Mouse (Mus musculus): ENCODE data around the gene Arhgap27.

The Arhgap27 gene

GRCm38 (mm10) chr11:103355251-103355650, 8.2 kb downstream of the Arhgap27 start:
- no peak for DNase-seq

- DNase-seq = no peak
Observed at GRCm38 (mm10) chr11:103354033-103354432, 9.5 kb downstream of the Arhgap27 start.

GRCm38 (mm10) chr11:103352239-103352814, 11.2 kb downstream of the Arhgap27 start:
- DNase-seq = no peak

DNA sequence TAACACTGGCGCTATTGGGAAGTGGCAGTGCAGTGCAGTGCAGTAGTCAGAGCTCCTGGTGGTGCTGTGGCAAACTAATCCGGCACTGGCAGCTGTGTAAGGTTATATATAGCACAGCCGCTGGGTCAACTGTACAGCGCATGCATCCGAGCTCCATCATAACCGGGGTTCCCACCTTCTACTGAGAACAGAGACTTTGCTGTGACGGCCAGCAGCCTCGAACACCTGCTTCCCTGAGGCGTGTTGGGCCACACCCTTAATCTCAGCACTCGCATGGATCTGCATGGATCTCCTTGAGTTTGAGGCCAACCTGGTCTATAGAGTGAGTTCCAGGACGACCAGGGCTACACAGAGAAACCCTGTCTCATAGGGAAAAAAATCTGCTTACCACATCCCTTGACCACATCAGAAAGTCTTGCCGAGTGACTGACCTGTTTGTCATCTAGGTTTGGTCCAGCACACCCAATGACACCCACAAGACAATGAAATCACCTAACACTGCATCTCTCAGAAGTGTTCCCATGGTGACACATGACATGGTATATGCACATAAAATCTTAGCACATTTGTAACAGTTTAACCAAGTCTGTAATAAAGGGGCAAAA, 12.7 kb downstream of the Arhgap27 start:
- peak; percentile 82 for DNase-seq

- DNase-seq = no peak
Observed at GRCm38 (mm10) chr11:103349699-103350098, 13.8 kb downstream of the Arhgap27 start.

DNA sequence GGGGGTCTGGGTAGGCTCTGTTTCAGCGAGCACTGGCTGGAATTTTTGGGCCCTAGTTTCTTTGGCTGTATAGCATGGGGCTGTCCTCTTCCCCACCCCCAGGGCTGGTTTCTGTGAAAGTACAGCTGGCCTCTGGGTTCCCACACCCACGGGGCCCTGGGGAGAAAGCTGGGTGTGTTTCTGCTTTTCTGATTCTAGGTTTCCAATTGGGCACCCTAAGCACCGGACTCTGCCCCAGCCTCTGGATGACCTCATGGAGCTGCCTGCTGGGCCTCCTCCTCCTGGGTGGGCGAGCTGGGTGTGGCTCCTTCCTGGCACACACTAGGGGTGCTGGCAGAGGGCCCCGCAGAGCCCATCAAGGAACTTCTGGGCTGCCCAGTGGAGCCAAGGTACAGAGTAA, 16.8 kb downstream of the Arhgap27 start:
- DNase-seq = peak; percentile 99

- peak; percentile 91 for DNase-seq
Observed at GRCm38 (mm10) chr11:103346236-103346635, 17.3 kb downstream of the Arhgap27 start.

DNA sequence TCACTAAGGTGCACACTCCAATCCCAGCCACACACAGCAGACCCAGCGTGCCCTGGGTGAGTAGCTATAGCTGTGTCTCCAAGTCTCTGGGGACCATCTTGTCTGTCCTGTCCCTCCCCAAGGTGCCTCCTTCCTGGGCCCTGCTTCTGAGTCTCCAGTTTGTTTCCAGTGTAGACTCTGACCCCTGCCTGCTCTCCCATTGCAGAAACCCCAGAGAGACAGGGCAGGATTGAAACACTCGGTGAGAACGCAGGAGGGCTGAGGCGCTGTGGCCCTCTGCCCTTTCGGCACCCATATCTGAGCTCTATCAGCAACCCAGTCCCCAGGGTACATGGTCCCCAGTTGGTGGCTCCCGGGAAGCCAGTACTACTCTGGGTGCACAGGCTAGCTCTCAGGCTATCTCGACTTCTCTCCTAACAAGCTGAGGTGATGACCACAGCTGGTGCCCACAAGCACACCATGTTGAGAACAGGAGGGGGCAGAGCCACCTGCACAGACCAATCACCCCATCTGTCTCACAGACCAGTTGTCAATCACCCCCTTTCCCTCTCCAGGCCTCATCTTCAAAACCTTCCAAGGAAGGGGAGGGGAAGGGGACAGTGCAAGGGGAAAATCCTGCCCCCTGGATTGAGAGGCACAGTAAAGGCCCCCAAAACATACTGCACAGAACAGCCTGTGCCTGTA, 17.9 kb downstream of the Arhgap27 start:
- DNase-seq = peak; percentile 92

DNA sequence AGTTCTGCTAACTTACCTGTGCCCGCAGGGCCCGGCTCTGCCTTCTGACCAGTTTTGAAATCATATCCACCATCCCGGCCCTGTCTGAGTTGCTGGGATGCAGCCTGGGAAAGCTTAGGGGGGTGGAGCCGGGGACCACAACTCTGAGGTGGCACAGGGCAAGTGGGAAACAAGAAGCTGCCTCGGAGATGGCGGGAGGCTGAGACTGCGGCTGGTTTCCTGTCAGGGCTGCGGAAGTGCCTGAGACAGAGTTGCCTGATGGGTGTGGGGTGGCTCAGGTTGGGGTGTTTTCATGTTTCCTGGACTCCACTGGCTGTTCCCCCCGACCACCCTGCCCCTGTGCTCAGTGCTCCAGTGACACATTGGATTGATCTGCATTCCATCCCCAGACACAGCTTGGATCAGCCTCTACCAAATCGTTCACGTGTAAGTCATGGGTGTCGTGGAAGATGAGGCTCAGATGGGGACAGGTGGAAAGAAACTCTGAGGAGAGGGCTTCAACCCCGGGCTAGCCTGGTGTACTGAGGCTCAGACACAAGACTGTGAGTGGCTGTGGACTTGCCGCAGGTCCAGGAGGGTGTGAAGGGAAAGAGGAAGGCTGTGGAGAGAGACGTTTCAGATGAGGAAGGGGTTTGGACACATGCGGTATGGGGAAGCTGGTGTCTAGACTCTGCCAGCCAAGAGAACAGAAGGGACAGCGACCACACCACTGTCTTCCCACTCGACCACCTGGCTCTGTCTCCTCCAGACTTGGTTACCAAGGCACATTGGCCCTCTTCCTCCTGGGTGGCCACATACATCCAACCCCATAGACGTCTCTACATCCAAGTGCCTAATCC, 18.8 kb downstream of the Arhgap27 start:
- peak; percentile 93 for DNase-seq

DNA sequence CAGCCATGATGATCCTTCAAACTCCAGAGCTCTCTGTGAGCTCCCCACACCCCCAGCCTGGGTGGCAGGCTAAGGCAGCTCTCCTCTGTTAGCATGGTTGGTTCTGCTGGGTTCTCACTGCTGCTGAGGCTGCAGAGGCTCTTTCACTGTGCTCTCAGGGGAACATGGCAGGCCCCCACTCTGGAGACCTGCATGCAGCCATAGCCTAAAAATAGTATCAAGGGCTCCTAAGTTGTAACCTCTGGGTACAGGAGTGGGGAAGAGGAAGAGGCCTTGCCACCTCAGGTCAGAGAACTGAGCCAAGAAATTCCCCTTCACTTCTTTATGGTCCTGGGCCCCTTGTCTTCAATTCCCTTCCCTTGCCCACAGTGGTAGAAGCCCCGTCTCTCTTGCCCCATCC, 19.6 kb downstream of the Arhgap27 start:
- no peak for DNase-seq

DNA sequence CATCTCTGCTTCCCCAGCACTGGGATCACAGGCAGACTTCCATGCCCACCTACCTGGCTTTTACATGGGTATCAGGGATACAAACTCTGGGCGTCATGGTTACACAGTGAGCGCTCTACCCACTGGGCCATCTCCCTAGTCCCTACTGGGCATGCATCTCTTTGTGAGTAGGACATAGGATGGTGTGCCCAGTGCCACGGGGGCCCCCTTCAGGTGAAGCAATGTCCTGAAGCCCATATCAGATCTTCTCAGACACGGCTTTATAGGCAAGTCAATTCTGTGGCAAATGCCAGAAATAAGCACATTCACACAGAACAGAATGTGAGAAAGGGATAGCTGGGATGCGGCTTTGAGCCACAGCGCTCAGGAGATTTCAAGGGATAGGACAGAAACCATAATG, 20.4 kb downstream of the Arhgap27 start:
- DNase-seq = no peak

DNA sequence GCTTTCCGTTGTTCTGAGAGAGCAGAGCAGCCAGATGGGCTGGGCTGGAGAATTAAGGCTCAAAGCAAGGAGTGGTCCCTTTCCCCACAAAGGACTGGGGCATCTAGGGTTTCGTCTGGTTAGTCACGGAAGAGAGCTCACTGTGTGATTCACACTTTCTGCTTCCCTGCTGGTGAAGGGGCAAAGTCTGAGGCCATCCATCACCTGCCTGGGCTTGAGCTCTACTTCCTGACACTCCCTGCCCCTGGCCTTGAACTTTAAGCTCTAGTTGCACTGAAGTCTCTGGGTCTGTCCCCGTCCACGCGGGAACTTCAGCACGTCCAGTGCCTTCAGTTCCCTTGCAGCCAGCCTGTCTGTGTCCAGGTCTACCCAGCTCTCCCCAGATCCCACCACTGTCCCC, 22.8 kb downstream of the Arhgap27 start:
- no peak for DNase-seq

- DNase-seq = peak; percentile 85
Observed at GRCm38 (mm10) chr11:103340130-103340529, 23.4 kb downstream of the Arhgap27 start.

DNA sequence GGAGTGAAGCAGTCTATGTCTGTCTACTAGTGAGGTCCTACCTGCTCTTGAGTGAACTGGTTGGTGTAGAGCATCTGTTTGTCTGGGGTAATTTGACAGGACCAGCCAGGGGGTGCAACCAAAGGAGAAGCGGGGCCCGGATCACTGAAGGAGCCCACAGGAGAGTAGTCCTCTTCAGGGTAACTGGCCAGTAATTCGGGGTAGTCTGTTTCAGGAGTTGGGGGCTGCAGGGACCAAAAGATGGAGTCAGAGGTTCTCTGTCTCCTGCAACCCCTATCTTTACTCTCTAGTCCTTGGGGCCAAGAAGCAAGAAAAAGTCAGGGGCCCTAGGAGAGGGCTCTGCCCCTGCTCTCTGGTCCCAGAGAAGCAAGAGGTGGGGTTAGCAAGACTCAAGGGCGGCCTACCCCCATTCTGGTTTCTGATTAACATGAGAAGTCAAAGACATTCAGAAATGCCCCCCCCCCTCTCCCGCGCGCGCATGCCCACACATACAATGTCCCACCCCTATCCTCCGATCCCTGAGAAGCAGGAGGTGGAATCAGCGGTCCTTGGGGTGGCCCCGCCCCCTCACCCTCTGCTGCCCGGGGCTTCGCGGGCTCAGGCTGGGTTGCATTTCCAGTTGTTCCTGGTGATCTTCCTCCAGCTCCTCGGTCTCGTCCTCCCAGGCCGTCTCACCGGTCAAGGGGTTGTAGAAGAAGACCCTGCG, 23.9 kb downstream of the Arhgap27 start:
- DNase-seq = peak; percentile 91

- peak; percentile 86 for DNase-seq
Observed at GRCm38 (mm10) chr11:103338671-103339070, 24.8 kb downstream of the Arhgap27 start.

DNA sequence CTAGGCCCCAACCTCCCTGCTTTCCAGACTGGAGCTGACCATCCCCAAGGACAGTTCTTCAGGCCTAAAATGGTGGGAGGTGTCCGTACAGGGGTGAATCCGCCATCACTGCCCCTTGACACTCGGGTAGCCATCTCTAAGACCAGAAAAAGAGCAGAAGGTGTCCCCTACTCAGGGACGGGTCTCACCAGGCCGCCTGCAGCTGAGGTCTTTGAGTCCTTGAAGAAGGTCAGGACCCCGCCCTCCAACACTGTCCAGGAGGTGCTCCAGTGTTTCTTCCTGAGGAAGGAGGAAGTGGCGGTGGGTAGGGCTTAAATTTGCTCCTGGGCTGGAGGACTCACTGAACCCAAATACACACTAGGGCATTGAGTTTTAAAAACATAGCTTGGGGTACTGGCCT, 25.4 kb downstream of the Arhgap27 start:
- DNase-seq = peak; percentile 90

- DNase-seq = peak; percentile 98
Observed at GRCm38 (mm10) chr11:103337180-103337579, 26.3 kb downstream of the Arhgap27 start.

DNA sequence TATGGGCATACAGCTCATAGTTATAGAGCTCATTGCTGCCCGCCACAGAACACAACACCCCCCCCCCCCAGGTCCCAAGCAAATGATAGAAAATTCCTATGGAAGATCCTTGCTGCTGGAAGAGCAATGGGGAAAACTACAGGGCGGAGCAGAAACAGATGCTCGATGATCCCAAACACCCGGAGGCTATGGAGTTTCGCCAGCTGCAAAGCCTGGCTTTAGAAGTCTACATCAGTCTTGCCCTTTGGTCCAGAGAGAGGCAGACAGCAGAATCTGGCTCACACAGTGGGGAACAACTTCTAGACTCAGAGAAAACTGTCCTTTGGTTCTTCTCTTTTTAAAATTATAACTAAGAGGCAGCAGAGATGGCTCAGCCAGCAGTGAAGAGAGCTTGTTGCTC, 27.9 kb downstream of the Arhgap27 start:
- DNase-seq = peak; percentile 95

DNA sequence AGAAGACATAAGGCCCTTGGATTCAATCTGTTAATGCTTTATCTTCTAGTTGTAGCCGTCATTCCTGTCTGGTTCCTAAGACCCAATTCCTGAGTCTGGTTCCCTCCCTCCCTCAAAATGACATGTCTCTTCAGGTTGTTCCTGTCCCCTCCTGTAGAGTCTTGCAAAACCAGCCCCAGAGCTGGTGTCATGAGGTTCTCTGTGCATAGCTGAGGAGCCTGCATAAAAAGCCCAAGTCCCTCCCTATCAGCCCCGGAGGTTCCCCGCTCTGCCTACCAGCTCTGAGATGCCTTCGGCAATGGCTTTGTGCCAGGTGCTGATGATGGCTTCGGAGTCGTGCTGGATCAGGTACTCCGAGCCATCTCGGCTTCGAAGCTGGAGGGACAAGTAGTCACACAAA, 28.6 kb downstream of the Arhgap27 start:
- DNase-seq = no peak

- peak; percentile 95 for DNase-seq
Observed at GRCm38 (mm10) chr11:103333719-103334398, 29.6 kb downstream of the Arhgap27 start.

DNA sequence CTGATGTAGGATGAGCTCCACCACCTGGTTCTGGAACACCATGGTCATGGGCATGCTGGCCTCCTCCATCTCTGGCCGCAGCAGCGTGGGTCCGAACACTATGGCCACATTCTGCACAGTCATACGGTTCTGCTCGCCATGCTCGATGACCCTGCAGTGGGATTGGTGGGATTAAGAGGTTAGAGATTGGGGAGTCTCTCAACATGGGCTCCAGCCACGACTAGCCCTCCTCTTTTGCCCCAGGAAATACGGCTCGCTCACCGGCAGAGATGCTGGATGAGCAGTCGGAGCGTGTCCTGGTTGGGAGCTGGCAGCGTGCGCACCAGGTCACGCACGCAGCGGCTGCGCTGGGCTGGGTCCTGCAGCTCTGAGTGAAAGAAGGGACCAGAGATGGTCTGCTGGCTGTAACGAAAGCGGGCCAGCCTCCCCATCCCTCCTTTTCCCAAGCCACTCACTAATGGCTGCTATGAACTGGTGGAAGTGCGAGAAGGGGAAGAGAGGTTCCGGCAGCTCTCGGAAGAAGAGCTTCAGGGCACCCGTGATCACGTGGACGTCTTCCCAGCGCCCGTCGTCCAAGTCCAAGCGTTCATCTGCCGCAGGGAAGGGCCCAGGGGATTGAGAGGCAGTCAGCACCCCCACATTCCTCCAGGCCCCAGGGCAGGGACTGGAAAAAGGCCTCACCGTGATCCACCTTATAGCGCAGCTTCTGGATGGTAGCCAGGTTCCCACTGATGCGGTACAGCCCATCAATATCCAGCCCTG, 30.4 kb downstream of the Arhgap27 start:
- DNase-seq = no peak

Measured in heart, adult 11 months (tissue).